Mouse (Mus musculus) adrenal gland, postnatal 36 days (tissue): ENCODE results near the gene Lrrc59. TPM values are rescaled to one million over a fixed set of nuclear protein-coding genes. Genes with fewer than 3 reads are reported as not detected.
"Not testable (repeated sequence)": the region's sequence is repeated elsewhere in the genome, so short reads cannot be mapped to it uniquely, and the experiment has no call there.

Experiments
- DNase-seq, 2 experiments: peaks; one replicate each; pipeline ENCODE4 v3.0.0; 2021; ENCODE audit warnings: mixed read lengths in 1 of 2
- total RNA-seq, 2 experiments: library from RNA; stranded (reverse); gene quantifications; 2 replicates each; pipeline ENCODE4 v1.2.3; 2021

Lrrc59 gene
- total RNA-seq, 2 experiments from 2014 or later: 117 to 141 TPM

GRCm38 (mm10) chr11:94630199-94631011 lies 838 bp downstream of the Lrrc59 start:
- peak; percentile 65 to 68 for DNase-seq

- no peak for DNase-seq
Measured at GRCm38 (mm10) chr11:94631969-94632368, 2.4 kb downstream of the Lrrc59 start.

GRCm38 (mm10) chr11:94632988-94633387 lies 3.4 kb downstream of the Lrrc59 start:
- DNase-seq: no peak

- DNase-seq: no peak
Measured at GRCm38 (mm10) chr11:94634431-94634830, 4.9 kb downstream of the Lrrc59 start.

GRCm38 (mm10) chr11:94644461-94645219 lies 15.1 kb downstream of the Lrrc59 start:
- DNase-seq: no peak

GRCm38 (mm10) chr11:94646457-94646856 lies 16.9 kb downstream of the Lrrc59 start:
- DNase-seq: no peak

- DNase-seq: not testable (repeated sequence)
Measured at GRCm38 (mm10) chr11:94651241-94651640, 21.7 kb downstream of the Lrrc59 start.

GRCm38 (mm10) chr11:94652973-94653372 lies 23.4 kb downstream of the Lrrc59 start:
- no peak for DNase-seq

- DNase-seq: peak; percentile 86 to 93
Measured at GRCm38 (mm10) chr11:94653663-94654436, 24.3 kb downstream of the Lrrc59 start, which contains the start of the genes Mrpl27 and Eme1. TSS of gene Mrpl27 (plus strand) at chr11:94653767. TSS of gene Eme1 (minus strand) at chr11:94653964.

GRCm38 (mm10) chr11:94661344-94661743 lies 31.8 kb downstream of the Lrrc59 start:
- DNase-seq: no peak

- peak in 1 of 2 experiments; percentile 35 for DNase-seq
Measured at GRCm38 (mm10) chr11:94665281-94665680, 35.7 kb downstream of the Lrrc59 start.

GRCm38 (mm10) chr11:94674984-94675383 lies 45.4 kb downstream of the Lrrc59 start:
- DNase-seq: no peak

GRCm38 (mm10) chr11:94675446-94675845 lies 45.9 kb downstream of the Lrrc59 start:
- DNase-seq: no peak

GRCm38 (mm10) chr11:94676308-94676707 lies 46.7 kb downstream of the Lrrc59 start:
- DNase-seq: no peak

- peak; percentile 94 to 96 for DNase-seq
Measured at GRCm38 (mm10) chr11:94676754-94677606, 47.4 kb downstream of the Lrrc59 start, which contains the start of gene Xylt2. TSS of gene Xylt2 (minus strand) at chr11:94677515.

- DNase-seq: no peak
Measured at GRCm38 (mm10) chr11:94677607-94678145, 48.1 kb downstream of the Lrrc59 start.

GRCm38 (mm10) chr11:94680639-94681038 lies 51.1 kb downstream of the Lrrc59 start:
- no peak for DNase-seq

- DNase-seq: no peak
Measured at GRCm38 (mm10) chr11:94681640-94682039, 52.1 kb downstream of the Lrrc59 start.

GRCm38 (mm10) chr11:94682427-94682826 lies 52.9 kb downstream of the Lrrc59 start:
- DNase-seq: no peak

- DNase-seq: no peak
Measured at GRCm38 (mm10) chr11:94687178-94687577, 57.6 kb downstream of the Lrrc59 start.

GRCm38 (mm10) chr11:94692502-94692901 lies 62.9 kb downstream of the Lrrc59 start:
- DNase-seq: not testable (repeated sequence)
